Mouse (Mus musculus) mammary gland, adult 2 months (tissue): Measurements from ENCODE around the gene Apln. TPM values are rescaled to one million over a fixed set of nuclear protein-coding genes. Genes with fewer than 3 reads are reported as not detected.

Experiments used
- polyA plus RNA-seq: library from polyadenylated mRNA; depleted of rRNA; stranded (reverse); fragments of >200 nt; gene quantifications from 2 replicates; pipeline ENCODE4 v1.2.3, GENCODE M21; 2012; ENCODE audit warnings: low replicate concordance; rRNA removed

The Apln gene
- polyA plus RNA-seq, result 5.5 and 6.0 TPM in 2 replicates

DNA sequence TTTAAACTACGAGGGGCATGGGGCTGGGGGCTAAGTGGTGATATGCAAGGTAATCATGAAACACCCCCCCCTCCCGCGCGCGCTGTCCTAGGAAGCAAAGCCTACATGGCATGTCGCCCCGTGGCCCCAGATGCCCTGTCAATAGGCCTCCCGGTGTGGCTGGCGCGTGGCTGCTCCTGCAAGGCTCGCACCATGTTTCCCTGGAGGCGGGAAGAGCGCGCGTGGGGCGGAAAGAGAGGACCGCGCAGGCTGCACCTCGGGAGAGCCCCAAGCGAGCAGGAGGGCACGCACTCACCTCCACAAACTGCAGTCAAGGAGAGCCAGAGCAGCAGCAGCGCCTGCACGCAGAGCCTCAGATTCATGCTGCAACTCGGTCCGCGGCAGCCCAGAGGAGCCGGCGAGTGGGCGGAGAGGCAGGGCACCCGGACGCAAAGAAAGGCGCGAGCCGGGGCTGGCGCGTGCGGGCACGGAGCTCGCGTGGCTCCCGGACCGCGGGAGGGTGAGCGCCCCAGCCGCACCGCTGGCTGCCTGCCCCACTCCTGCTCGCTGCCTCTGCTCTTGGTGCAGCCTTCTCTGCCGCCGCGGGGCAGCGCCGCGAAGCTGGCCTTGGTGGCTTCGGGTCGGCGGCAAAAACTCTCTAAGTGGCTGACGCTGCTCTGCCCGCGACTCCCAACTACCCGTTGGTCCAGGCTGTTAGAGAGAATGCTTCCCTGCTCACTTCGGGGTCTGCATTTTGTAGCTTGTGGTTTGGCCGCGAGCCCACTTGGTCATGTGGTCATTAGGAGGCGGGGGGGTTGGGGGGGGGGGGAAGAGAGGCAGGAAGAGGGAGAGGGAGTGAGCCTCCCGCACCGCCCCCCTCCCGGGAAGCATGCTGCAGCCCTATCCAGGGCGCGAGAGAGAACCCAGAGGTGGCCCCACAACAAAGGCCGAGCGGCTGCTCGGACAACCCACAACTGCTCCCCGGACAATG lies at the start of gene Apln:
Apln (minus strand) TSS at position 710 of the 970 bp plus-strand sequence.

Other genes with a start within 250 kb of the Apln start
- 0.33 and 0.59 TPM in 2 replicates for gene Smarca1, start 141.9 kb downstream of the Apln start, polyA plus RNA-seq
- gene Ocrl, start 122.5 kb downstream of the Apln start, polyA plus RNA-seq, result 6.7 and 21.2 TPM in 2 replicates
- gene Xpnpep2, start 73.9 kb upstream of the Apln start, polyA plus RNA-seq, result 2.7 and 5.5 TPM in 2 replicates
- 41.1 and 50.4 TPM in 2 replicates for gene Sash3, start 111.6 kb upstream of the Apln start, polyA plus RNA-seq
- gene Zdhhc9, start 174.0 kb upstream of the Apln start, polyA plus RNA-seq, result 15.7 and 27.5 TPM in 2 replicates
- gene Utp14a, start 222.0 kb upstream of the Apln start, polyA plus RNA-seq, result 1.2 and 3.1 TPM in 2 replicates